ENCODE assay signal across 9 mouse cellular contexts in genomic region chr5:142457345-142457744, GRCm38 (mm10). TPM values are rescaled to one million over a fixed set of nuclear protein-coding genes. Genes with fewer than 3 reads are reported as not detected.
DNase-seq lines count a peak whose midpoint lies in the region; ATAC-seq and TF ChIP-seq lines count a peak whose summit lies in the region.
"Had no signal": no experiment of that assay in that cellular context is flagged by ENCODE, and none has a peak within 500 bp of the region (broad histone marks: within the 10 kb centered on the region; RNA-seq: fewer than 3 reads in every experiment).

No protein-coding gene starts in this region.

- no peak overlapping the region for H3K27ac ChIP-seq in heart, postnatal 0 days (ENCODE audit: low read depth)
- H3K27ac ChIP-seq in neural tube, embryonic 11.5 days (ENCODE audit: low read depth, low read length), result peak overlapping the region; percentile 49
- peak overlapping the region; percentile 46 for H3K27ac ChIP-seq in intestine, embryonic 16.5 days (ENCODE audit: low read length)
- peak overlapping the region; percentile 28; the same call in 1 of the 2 replicates for H3K27ac ChIP-seq in stomach, embryonic 14.5 days (ENCODE audit: low read length)

- H3K36me3 ChIP-seq in heart, postnatal 0 days (replicated peaks; ENCODE audit: control insufficient read depth, insufficient read depth, low read length), result peaks cover 60% of the 10 kb centered on the region
- peaks cover 13% of the 10 kb centered on the region for H3K36me3 ChIP-seq in neural tube, embryonic 11.5 days (ENCODE audit: control insufficient read depth, insufficient read depth, low read length)
- peaks cover 21% of the 10 kb centered on the region for H3K36me3 ChIP-seq in intestine, embryonic 16.5 days (ENCODE audit: control insufficient read depth, insufficient read depth, low read length)
- H3K36me3 ChIP-seq in stomach, embryonic 14.5 days (ENCODE audit: control insufficient read depth, insufficient read depth, low read length), result peaks cover 54% of the 10 kb centered on the region

- 38% methylated on average over 10 of the region's 10 CpGs for WGBS in heart, postnatal 0 days
- WGBS in neural tube, embryonic 11.5 days, result 60% methylated on average over 10 of the region's 10 CpGs
- WGBS in intestine, embryonic 16.5 days, result 50% methylated on average over 10 of the region's 10 CpGs
- WGBS in stomach, embryonic 14.5 days, result 36% methylated on average over 10 of the region's 10 CpGs

- H3K4me1 ChIP-seq in heart, postnatal 0 days (ENCODE audit: control insufficient read depth, insufficient read depth), result peaks cover 7% of the 10 kb centered on the region; the same call in 1 of the 2 replicates
- H3K4me1 ChIP-seq in neural tube, embryonic 11.5 days (ENCODE audit: control insufficient read depth, insufficient read depth, low read length), result no peaks in the 10 kb centered on the region
- H3K4me1 ChIP-seq in intestine, embryonic 16.5 days (ENCODE audit: control insufficient read depth, insufficient read depth, low read length), result peaks cover 13% of the 10 kb centered on the region
- no peaks in the 10 kb centered on the region for H3K4me1 ChIP-seq in stomach, embryonic 14.5 days (ENCODE audit: control insufficient read depth, insufficient read depth, low read length)

- no peak overlapping the region for H3K4me3 ChIP-seq in heart, postnatal 0 days (ENCODE audit: low read depth, low read length)
- no peak overlapping the region for H3K4me3 ChIP-seq in neural tube, embryonic 11.5 days (ENCODE audit: low read depth, low read length)
- no peak overlapping the region for H3K4me3 ChIP-seq in intestine, embryonic 16.5 days (ENCODE audit: low read length)
- no peak overlapping the region for H3K4me3 ChIP-seq in stomach, embryonic 14.5 days (ENCODE audit: low read depth, low read length)
- H3K4me3 ChIP-seq: embryonic facial prominence, embryonic 13.5 days had no signal

- peak; percentile 28; the same call in 1 of the 2 replicates for ATAC-seq in heart, postnatal 0 days (ENCODE audit: insufficient read depth, low read depth)
- no peak for ATAC-seq in neural tube, embryonic 11.5 days (ENCODE audit: insufficient read depth, low FRiP score, low TSS enrichment)
- ATAC-seq in intestine, embryonic 16.5 days, result no peak
- ATAC-seq in stomach, embryonic 14.5 days (ENCODE audit: insufficient number of reproducible peaks, insufficient read depth, low FRiP score, low read depth), result no peak

- no peak for TF ChIP-seq EP300 in heart, postnatal 0 days (IDR thresholded peaks at IDR 0.05; ENCODE audit: low read depth)

- no peak overlapping the region for H3K4me2 ChIP-seq in heart, postnatal 0 days (ENCODE audit: low read depth, low read length)
- H3K4me2 ChIP-seq in neural tube, embryonic 11.5 days (ENCODE audit: low read depth), result no peak overlapping the region
- no peak overlapping the region for H3K4me2 ChIP-seq in intestine, embryonic 16.5 days (ENCODE audit: low read depth, low read length)
- no peak overlapping the region for H3K4me2 ChIP-seq in stomach, embryonic 14.5 days (replicated peaks; ENCODE audit: low read depth, low read length)
- H3K4me2 ChIP-seq: embryonic facial prominence, embryonic 13.5 days had no signal

- no peaks in the 10 kb centered on the region for H3K27me3 ChIP-seq in heart, postnatal 0 days (ENCODE audit: control insufficient read depth, insufficient read depth, low read length)
- H3K27me3 ChIP-seq in neural tube, embryonic 11.5 days (ENCODE audit: control insufficient read depth, insufficient read depth, low read length), result no peaks in the 10 kb centered on the region
- no peaks in the 10 kb centered on the region for H3K27me3 ChIP-seq in intestine, embryonic 16.5 days (replicated peaks; ENCODE audit: control insufficient read depth, insufficient read depth, low read length)
- H3K27me3 ChIP-seq in stomach, embryonic 14.5 days (ENCODE audit: control insufficient read depth, insufficient read depth, low read length), result no peaks in the 10 kb centered on the region
- H3K27me3 ChIP-seq: embryonic facial prominence, embryonic 13.5 days had no signal

- H3K9me3 ChIP-seq in heart, postnatal 0 days (replicated peaks; ENCODE audit: control insufficient read depth, low read length), result no peaks in the 10 kb centered on the region
- no peaks in the 10 kb centered on the region for H3K9me3 ChIP-seq in neural tube, embryonic 11.5 days (ENCODE audit: control insufficient read depth, low read length)
- H3K9me3 ChIP-seq in intestine, embryonic 16.5 days (ENCODE audit: control insufficient read depth, low read length), result no peaks in the 10 kb centered on the region
- H3K9me3 ChIP-seq in stomach, embryonic 14.5 days (ENCODE audit: control insufficient read depth, low read depth, low read length), result no peaks in the 10 kb centered on the region
- H3K9me3 ChIP-seq: embryonic facial prominence, embryonic 13.5 days had no signal

- no peak for TF ChIP-seq CTCF in heart, postnatal 0 days (IDR thresholded peaks at IDR 0.05; ENCODE audit: low read depth)

- no peak overlapping the region for H3K9ac ChIP-seq in heart, postnatal 0 days (replicated peaks; ENCODE audit: low read depth, low read length)
- no peak overlapping the region for H3K9ac ChIP-seq in neural tube, embryonic 11.5 days (ENCODE audit: low read length)
- no peak overlapping the region for H3K9ac ChIP-seq in intestine, embryonic 16.5 days (ENCODE audit: low read depth, low read length)
- H3K9ac ChIP-seq in stomach, embryonic 14.5 days (replicated peaks; ENCODE audit: low read depth, low read length), result no peak overlapping the region
- H3K9ac ChIP-seq: embryonic facial prominence, embryonic 13.5 days had no signal

- DNase-seq in heart, postnatal 0 days (ENCODE audit: low spot score), result no peak
- no peak for DNase-seq in heart, adult 8-10 months (ENCODE audit: low spot score)
- no peak for DNase-seq in neural tube, embryonic 11.5 days (ENCODE audit: low spot score)
- no peak for DNase-seq in neural tube, embryonic 10.5 days (ENCODE audit: extremely low spot score, low spot score)
- DNase-seq in adrenal gland, postnatal 36 days, result no peak
- no peak for DNase-seq in right cerebral cortex, postnatal 36 days (ENCODE audit: low spot score in 2 of 2)

RNA-seq across cellular contexts. Expression of gene Ap5z1, which starts 6.4 kb away (rescaled TPM):
- total RNA-seq in heart, postnatal 0 days (2014; rRNA removed; ENCODE audit: low replicate concordance), result 8.2 and 14.1 TPM in 2 replicates
- polyA plus RNA-seq in heart, postnatal 0 days (2015; fragmentation: Nextera tagmentation; extraction: Ambion mirVana), result 3.9 and 5.7 TPM in 2 replicates
- total RNA-seq in heart, adult 8-10 months (2022), result 1 to 10 TPM; 4.5 to 8.3 (median 7.1) TPM
- polyA plus RNA-seq in neural tube, embryonic 11.5 days (2014; fragmentation: Nextera tagmentation; extraction: Ambion mirVana), result 11.7 and 12.0 TPM in 2 replicates
- polyA plus RNA-seq in intestine, embryonic 16.5 days (2015; fragmentation: Nextera tagmentation; extraction: Ambion mirVana), result 17.3 and 21.6 TPM in 2 replicates
- polyA plus RNA-seq in stomach, embryonic 14.5 days (2014; fragmentation: Nextera tagmentation; extraction: Ambion mirVana), result 11.0 and 11.8 TPM in 2 replicates
- total RNA-seq in adrenal gland, postnatal 36 days (2021), result 10 to 100 TPM; 13.4 to 17.9 TPM

RNA-seq across cellular contexts. Expression of gene Foxk1, which starts 56.0 kb away (rescaled TPM):
- total RNA-seq in heart, postnatal 0 days (2014; rRNA removed; ENCODE audit: low replicate concordance), result 9.5 and 9.7 TPM in 2 replicates
- 1.8 and 3.5 TPM in 2 replicates for polyA plus RNA-seq in heart, postnatal 0 days (2015; fragmentation: Nextera tagmentation; extraction: Ambion mirVana)
- 10 to 100 TPM; 11.8 to 16.0 (median 14.2) TPM for total RNA-seq in heart, adult 8-10 months (2022)
- polyA plus RNA-seq in neural tube, embryonic 11.5 days (2014; fragmentation: Nextera tagmentation; extraction: Ambion mirVana), result 3.9 and 4.7 TPM in 2 replicates
- 1.9 and 2.0 TPM in 2 replicates for polyA plus RNA-seq in intestine, embryonic 16.5 days (2015; fragmentation: Nextera tagmentation; extraction: Ambion mirVana)
- 3.9 and 4.1 TPM in 2 replicates for polyA plus RNA-seq in stomach, embryonic 14.5 days (2014; fragmentation: Nextera tagmentation; extraction: Ambion mirVana)
- total RNA-seq in adrenal gland, postnatal 36 days (2021), result 10 to 100 TPM; 21.3 to 22.3 TPM
